Mouse (Mus musculus): Measurements from ENCODE around the gene Ppp1r1b. TPM values are rescaled to one million over a fixed set of nuclear protein-coding genes. Genes with fewer than 3 reads are reported as not detected.

Gene Ppp1r1b
- polyA plus RNA-seq, 1 experiment from 2014 or later: 0.41 TPM

GRCm38 (mm10) chr11:98386596-98386995, 38.4 kb downstream of the Ppp1r1b start:
- no peak for DNase-seq (ENCODE audit: extremely low spot score, low spot score)
- Histone ChIP-seq H3K4me3 (peak overlapping the region; percentile 21; the same call in 1 of the 2 replicates), H3K36me3 (replicated peaks) (peaks cover 3% of the 10 kb centered on the region; the same call in 1 of the 2 replicates), H3K27ac (no peak overlapping the region), H3K27me3 (ENCODE audit: poor library complexity, severe bottlenecking) (peaks cover 86% of the 10 kb centered on the region), H3K4me1 (peaks cover 43% of the 10 kb centered on the region), H3K9me3 (no peaks in the 10 kb centered on the region)
- 16% methylated on average over 24 of the region's 24 CpGs for WGBS

- Histone ChIP-seq H3K4me1 (peaks cover 47% of the 10 kb centered on the region), H3K27ac (no peak overlapping the region), H3K27me3 (ENCODE audit: poor library complexity, severe bottlenecking) (peaks cover 91% of the 10 kb centered on the region), H3K36me3 (replicated peaks) (no peaks in the 10 kb centered on the region; the same call in 1 of the 2 replicates), H3K4me3 (no peak overlapping the region), H3K9me3 (no peaks in the 10 kb centered on the region)
- no peak for DNase-seq (ENCODE audit: extremely low spot score, low spot score)
- WGBS: 55% methylated on average over 14 of the region's 14 CpGs
Measured at GRCm38 (mm10) chr11:98387056-98387577, 38.9 kb downstream of the Ppp1r1b start.

DNA sequence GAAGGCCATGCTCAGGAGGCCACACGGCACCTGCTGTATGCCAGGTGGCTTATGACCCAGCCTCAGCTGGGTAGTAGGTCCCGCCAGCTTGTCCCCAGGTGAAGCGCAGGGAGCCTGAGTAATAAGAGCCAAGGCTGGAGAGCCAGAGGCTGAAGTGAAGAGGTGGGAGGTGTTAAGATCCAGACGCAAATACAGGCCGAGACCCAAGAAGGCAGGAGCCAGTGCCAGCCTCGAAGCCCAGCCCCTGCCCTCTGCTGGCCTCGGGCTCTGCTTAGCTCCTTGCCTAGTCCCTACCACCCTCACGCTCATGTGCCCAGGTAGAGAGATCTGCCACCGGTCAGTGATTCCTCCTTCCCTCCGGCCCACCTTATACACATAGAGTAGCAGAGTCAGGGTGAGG, 40.1 kb downstream of the Ppp1r1b start:
- Histone ChIP-seq H3K9me3 (no peaks in the 10 kb centered on the region), H3K4me3 (no peak overlapping the region), H3K27ac (no peak overlapping the region), H3K36me3 (replicated peaks) (no peaks in the 10 kb centered on the region; the same call in 1 of the 2 replicates), H3K27me3 (ENCODE audit: poor library complexity, severe bottlenecking) (peaks cover 100% of the 10 kb centered on the region), H3K4me1 (peaks cover 55% of the 10 kb centered on the region)
- WGBS: 75% methylated on average over 10 of the region's 10 CpGs
- DNase-seq (ENCODE audit: extremely low spot score, low spot score): no peak

GRCm38 (mm10) chr11:98389221-98389780, 41.1 kb downstream of the Ppp1r1b start:
- Histone ChIP-seq H3K4me3 (no peak overlapping the region), H3K4me1 (peaks cover 56% of the 10 kb centered on the region), H3K36me3 (replicated peaks) (no peaks in the 10 kb centered on the region; the same call in 1 of the 2 replicates), H3K27me3 (ENCODE audit: poor library complexity, severe bottlenecking) (peaks cover 93% of the 10 kb centered on the region), H3K9me3 (no peaks in the 10 kb centered on the region), H3K27ac (no peak overlapping the region)
- WGBS: 24% methylated on average over 9 of the region's 9 CpGs
- DNase-seq (ENCODE audit: extremely low spot score, low spot score): peak; percentile 50

- Histone ChIP-seq H3K27me3 (ENCODE audit: poor library complexity, severe bottlenecking) (peaks cover 85% of the 10 kb centered on the region), H3K27ac (no peak overlapping the region), H3K4me1 (peaks cover 54% of the 10 kb centered on the region)
Measured at GRCm38 (mm10) chr11:98390141-98390540, 41.9 kb downstream of the Ppp1r1b start.

GRCm38 (mm10) chr11:98392034-98392433, 43.8 kb downstream of the Ppp1r1b start:
- 15% methylated on average over 8 of the region's 8 CpGs for WGBS
- H3K4me3 ChIP-seq: no peak overlapping the region
- DNase-seq (ENCODE audit: extremely low spot score, low spot score): no peak
- no peaks in the 10 kb centered on the region for H3K9me3 ChIP-seq
- no peaks in the 10 kb centered on the region for H3K36me3 ChIP-seq (replicated peaks)
- H3K27ac ChIP-seq: 0 out of 2 replicates have a peak overlapping the region, but pooled peaks have one; percentile 35
- peaks cover 66% of the 10 kb centered on the region for H3K27me3 ChIP-seq (ENCODE audit: poor library complexity, severe bottlenecking)
- peaks cover 45% of the 10 kb centered on the region for H3K4me1 ChIP-seq

More at GRCm38 (mm10) chr11:98390141-98390540, 41.9 kb downstream of the Ppp1r1b start:
- DNase-seq (ENCODE audit: extremely low spot score, low spot score): no peak
- H3K9me3 ChIP-seq: no peaks in the 10 kb centered on the region
- 80% methylated on average over 12 of the region's 12 CpGs for WGBS
- no peaks in the 10 kb centered on the region for H3K36me3 ChIP-seq (replicated peaks)
- H3K4me3 ChIP-seq: no peak overlapping the region

- peaks cover 60% of the 10 kb centered on the region for H3K27me3 ChIP-seq (ENCODE audit: poor library complexity, severe bottlenecking)
- H3K27ac ChIP-seq: peak overlapping the region; percentile 35; the same call in 1 of the 2 replicates
- DNase-seq (ENCODE audit: extremely low spot score, low spot score): no peak
- H3K9me3 ChIP-seq: no peaks in the 10 kb centered on the region
- H3K36me3 ChIP-seq (replicated peaks): no peaks in the 10 kb centered on the region
- no peak overlapping the region for H3K4me3 ChIP-seq
- H3K4me1 ChIP-seq: peaks cover 42% of the 10 kb centered on the region
- WGBS: 47% methylated on average over 4 of the region's 4 CpGs
Measured at GRCm38 (mm10) chr11:98392645-98393044, 44.4 kb downstream of the Ppp1r1b start.

DNA sequence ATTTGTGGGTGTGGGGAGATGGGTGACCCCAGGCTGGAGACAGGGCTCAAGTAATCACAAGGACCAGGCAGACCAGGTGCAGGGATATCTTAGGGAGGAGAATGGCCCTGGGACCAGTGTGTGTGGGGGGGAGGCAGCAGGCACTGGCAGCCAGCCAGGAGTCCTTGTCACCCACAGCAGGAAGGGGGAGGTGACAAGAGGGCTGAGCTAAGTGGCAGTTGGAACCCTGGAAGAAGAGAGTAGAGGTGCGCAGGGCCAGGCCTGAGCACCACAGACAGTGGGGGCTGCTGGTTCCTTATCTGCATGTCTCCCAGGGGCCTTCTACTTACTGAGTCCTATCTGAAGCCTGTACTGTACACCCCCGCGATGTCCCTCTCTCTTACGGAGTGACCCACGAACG, 45.1 kb downstream of the Ppp1r1b start:
- H3K27ac ChIP-seq: 0 out of 2 replicates have a peak overlapping the region, but pooled peaks have one; percentile 11
- H3K4me3 ChIP-seq: no peak overlapping the region
- H3K36me3 ChIP-seq (replicated peaks): no peaks in the 10 kb centered on the region
- no peak for DNase-seq (ENCODE audit: extremely low spot score, low spot score)
- H3K4me1 ChIP-seq: peaks cover 38% of the 10 kb centered on the region
- peaks cover 59% of the 10 kb centered on the region for H3K27me3 ChIP-seq (ENCODE audit: poor library complexity, severe bottlenecking)
- WGBS: 75% methylated on average over 6 of the region's 6 CpGs
- no peaks in the 10 kb centered on the region for H3K9me3 ChIP-seq

- 58% methylated on average over 6 of the region's 6 CpGs for WGBS
- DNase-seq (ENCODE audit: extremely low spot score, low spot score): no peak
- H3K4me3 ChIP-seq: no peak overlapping the region
Measured at GRCm38 (mm10) chr11:98394301-98394700, 46.1 kb downstream of the Ppp1r1b start.

DNA sequence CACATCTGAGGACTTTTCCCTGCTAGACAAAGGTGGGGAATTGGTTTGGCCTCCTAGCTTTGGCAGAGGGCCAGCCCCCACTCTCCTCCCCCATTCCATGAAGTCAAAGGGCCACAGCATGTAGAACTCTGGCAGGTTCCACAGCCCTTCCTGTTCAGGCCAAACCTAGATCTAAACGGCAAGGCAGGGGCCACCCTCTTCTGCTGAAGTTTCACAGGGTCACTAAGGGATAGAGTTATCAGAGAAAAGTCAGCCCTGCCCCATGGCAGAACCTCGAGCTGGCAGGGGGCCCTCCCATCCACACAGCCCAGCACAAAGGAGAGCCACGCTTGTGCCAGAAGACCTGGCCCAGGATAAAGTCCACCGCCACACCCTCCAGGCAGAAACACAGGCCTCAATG, 46.8 kb downstream of the Ppp1r1b start:
- no peaks in the 10 kb centered on the region for H3K9me3 ChIP-seq
- H3K27ac ChIP-seq: no peak overlapping the region
- 68% methylated on average over 4 of the region's 4 CpGs for WGBS
- peaks cover 36% of the 10 kb centered on the region for H3K4me1 ChIP-seq
- DNase-seq (ENCODE audit: extremely low spot score, low spot score): no peak
- no peaks in the 10 kb centered on the region for H3K36me3 ChIP-seq (replicated peaks)
- H3K4me3 ChIP-seq: no peak overlapping the region
- H3K27me3 ChIP-seq (ENCODE audit: poor library complexity, severe bottlenecking): peaks cover 41% of the 10 kb centered on the region

More at GRCm38 (mm10) chr11:98394301-98394700, 46.1 kb downstream of the Ppp1r1b start:
- H3K9me3 ChIP-seq: no peaks in the 10 kb centered on the region
- H3K27ac ChIP-seq: no peak overlapping the region
- H3K36me3 ChIP-seq (replicated peaks): no peaks in the 10 kb centered on the region
- peaks cover 49% of the 10 kb centered on the region for H3K27me3 ChIP-seq (ENCODE audit: poor library complexity, severe bottlenecking)
- peaks cover 30% of the 10 kb centered on the region for H3K4me1 ChIP-seq

DNA sequence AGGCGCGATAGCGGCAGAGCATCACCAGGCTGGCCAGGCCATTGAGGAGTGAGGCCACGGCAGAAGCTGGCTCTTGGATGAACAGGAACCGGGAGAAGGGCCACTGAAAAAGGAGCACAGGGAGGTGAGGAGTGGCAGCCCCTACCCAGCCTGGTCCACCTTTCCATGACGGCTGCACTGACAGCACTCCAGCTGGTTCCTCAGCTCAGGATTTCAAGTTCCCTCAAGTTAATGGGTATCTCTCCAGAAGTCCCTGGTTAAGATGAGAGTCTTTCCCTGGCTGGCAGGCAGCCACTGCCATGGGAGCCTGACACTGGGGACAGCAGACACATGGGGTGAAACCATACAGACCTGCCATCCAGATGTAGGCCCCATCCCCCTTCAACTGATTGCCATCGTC, 49.7 kb downstream of the Ppp1r1b start:
- no peaks in the 10 kb centered on the region for H3K36me3 ChIP-seq (replicated peaks)
- H3K9me3 ChIP-seq: no peaks in the 10 kb centered on the region
- no peak for DNase-seq (ENCODE audit: extremely low spot score, low spot score)
- peaks cover 21% of the 10 kb centered on the region for H3K27me3 ChIP-seq (ENCODE audit: poor library complexity, severe bottlenecking)
- 93% methylated on average over 7 of the region's 7 CpGs for WGBS
- H3K27ac ChIP-seq: no peak overlapping the region
- no peak overlapping the region for H3K4me3 ChIP-seq
- H3K4me1 ChIP-seq: peaks cover 31% of the 10 kb centered on the region

- Histone ChIP-seq H3K4me1 (peaks cover 16% of the 10 kb centered on the region), H3K9me3 (no peaks in the 10 kb centered on the region), H3K36me3 (replicated peaks) (no peaks in the 10 kb centered on the region), H3K27me3 (ENCODE audit: poor library complexity, severe bottlenecking) (peaks cover 14% of the 10 kb centered on the region; the same call in 1 of the 2 replicates), H3K4me3 (peak within 1 kb of the TSS; percentile 84), H3K27ac (peak within 1 kb of the TSS; percentile 98)
- WGBS: 2% methylated on average over 40 of the region's 40 CpGs
- DNase-seq (ENCODE audit: extremely low spot score, low spot score): peak; percentile 91
Measured at GRCm38 (mm10) chr11:98400161-98400726, 52.0 kb downstream of the Ppp1r1b start, which contains the start of gene Pgap3. Pgap3 (minus strand) TSS chr11:98400490.

GRCm38 (mm10) chr11:98400816-98401215, 52.6 kb downstream of the Ppp1r1b start:
- 54% methylated on average over 3 of the region's 3 CpGs for WGBS
- Histone ChIP-seq H3K9me3 (no peaks in the 10 kb centered on the region), H3K27me3 (ENCODE audit: poor library complexity, severe bottlenecking) (peaks cover 14% of the 10 kb centered on the region; the same call in 1 of the 2 replicates), H3K4me3 (peak overlapping the region; percentile 84), H3K4me1 (peaks cover 16% of the 10 kb centered on the region), H3K36me3 (replicated peaks) (no peaks in the 10 kb centered on the region), H3K27ac (peak overlapping the region; percentile 98)
- no peak for DNase-seq (ENCODE audit: extremely low spot score, low spot score)
